Mouse (Mus musculus) granulocyte monocyte progenitor cell, adult 5-6 weeks (primary cell): ENCODE results near the gene Camta1. TPM values are rescaled to one million over a fixed set of nuclear protein-coding genes. Genes with fewer than 3 reads are reported as not detected.
A peak's percentile ranks its signal among the peaks of the same experiment; 100 is the strongest.

Source experiments
- ATAC-seq: replicated peaks from 2 replicates; pipeline ENCODE4 v1.8.0; 2016; ENCODE audit warnings: mild to moderate bottlenecking, moderate TSS enrichment, inconsistent platforms; ENCODE audit not compliant: poor library complexity, severe bottlenecking
- total RNA-seq, 2 experiments: library from RNA; stranded (forward) in 1 of 2; stranded (reverse) in 1 of 2; fragments of 200-712, 200-1000 nt in 1 of 2; fragments of >200 nt in 1 of 2; fragmentation: Nextera tagmentation in 1 of 2; gene quantifications; 2 replicates each; pipeline ENCODE4 v1.2.3; 2014 to 2017

Camta1 gene
- total RNA-seq, 2 experiments from 2014 or later = 31.9 to 35.5 TPM

DNA sequence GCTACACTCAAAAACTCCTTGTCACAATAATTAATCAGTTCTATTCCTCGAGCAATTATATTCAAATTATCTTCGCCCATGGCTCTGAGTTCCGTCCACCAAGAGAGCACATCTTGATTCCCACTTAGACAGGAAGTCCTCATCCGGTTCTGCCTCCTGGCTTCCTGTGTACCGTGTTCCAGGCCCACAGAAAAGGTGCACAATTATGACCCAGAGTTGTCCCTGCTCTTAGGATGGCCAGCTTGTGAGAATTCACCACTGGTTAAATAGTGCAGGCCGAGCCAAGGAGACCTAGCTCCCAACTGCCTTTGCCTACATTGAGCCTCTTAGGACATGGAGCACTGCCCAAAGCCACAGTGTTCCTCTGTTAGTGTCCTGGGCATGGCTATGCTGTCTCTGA lies 229.4 kb downstream of the Camta1 start:
- ATAC-seq = no peak

DNA sequence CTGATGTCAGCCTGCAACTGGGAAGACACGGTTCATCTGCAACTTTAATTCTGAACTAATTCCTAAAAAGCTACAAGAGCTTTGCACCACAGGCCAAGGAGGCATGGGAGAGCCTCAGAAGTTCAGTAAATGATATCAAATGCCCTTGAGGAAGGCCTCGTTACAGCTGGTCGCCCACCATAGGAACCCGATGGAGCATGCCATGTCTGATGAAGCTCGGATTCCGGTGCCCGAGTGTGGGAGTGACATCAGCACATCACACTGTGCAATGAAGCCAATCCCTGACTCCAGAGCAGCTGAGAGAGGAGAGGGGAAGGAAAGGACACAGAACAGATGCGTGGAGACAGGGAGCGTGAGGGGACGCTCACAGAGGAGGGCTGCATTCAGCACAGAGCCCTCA lies 231.0 kb downstream of the Camta1 start:
- no peak for ATAC-seq

DNA sequence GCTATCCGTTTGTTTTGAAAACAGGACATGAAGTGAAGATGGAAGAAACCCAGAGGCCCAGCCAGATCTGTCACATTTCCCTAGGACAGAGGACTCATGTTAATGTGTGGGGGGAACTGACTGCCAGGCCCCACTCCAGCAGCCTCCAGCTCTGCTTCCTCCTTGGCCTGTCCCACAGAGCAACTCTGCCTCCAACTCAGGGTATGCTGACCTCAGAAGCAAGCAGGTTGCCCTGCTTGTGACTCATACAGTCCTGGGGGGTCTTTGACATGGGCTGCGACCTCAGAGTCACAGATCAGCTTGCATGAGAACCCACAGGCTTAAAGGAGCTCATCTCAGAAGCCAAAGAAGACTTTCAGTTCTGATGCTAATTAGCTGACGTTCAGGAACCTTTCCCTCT lies 231.4 kb downstream of the Camta1 start:
- no peak for ATAC-seq

DNA sequence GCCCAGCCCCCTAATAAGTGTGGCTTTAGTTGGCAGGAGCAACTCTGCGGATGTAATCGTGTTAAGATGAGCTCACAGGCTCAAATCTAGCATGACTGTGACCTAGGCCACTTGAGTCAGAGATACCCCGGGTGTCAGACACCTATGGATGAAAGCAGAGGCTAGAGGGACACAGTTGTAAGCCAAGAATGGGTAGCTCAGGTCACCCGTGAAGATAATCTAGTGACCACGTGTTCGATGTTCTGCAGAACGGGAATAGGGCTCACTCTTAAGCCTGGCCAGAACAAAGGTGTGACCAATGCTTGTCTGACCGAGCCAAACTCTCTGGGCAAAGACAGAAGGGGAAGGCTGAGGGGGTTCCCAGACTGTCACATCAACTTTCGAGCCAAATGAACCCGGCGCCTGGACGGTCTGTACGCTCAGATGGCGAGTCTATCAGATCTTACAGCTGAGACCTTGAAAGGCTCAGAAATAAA lies 242.1 kb downstream of the Camta1 start:
- no peak for ATAC-seq

DNA sequence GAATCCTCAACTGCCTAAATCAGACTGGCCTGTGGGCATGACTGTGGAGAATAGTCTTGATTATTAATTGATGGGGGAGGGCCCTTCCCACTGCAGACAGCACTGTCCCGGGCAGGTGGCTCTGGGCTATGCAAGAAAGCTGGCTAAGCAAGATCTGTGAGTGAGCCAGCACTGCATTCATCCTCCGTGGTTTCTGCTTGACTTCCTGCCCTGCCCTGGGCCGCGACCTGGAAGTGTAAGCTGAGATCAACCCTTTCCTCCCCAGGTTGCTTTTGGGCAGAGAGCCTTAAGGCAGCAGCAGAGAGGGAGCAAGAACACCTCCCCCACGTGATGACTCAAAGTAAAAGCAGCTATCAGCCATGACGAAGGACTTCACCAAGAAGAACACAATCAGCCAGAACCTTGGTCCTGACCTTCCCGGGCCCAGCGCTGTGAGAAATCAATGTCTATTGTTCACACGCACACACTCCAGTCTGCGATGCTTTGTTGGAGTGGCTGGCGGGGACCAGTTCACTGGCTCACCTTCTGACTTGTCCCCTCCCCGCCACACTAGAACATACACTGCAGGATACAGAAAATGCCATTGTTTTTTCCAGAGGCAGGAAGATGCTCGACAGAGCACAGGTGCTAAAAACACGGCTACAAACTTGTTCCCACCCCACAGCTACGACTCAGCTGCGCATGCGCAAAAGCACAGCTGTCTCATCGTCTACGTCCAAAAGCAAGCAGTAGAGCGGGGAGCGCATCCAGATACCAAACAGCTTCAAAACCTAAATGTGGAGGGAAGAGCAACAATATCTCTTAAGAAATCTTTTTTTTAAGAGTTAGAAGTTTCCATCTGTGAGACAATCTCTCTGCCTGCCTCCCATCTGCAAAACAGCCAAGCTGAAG lies 243.0 kb downstream of the Camta1 start:
- no peak for ATAC-seq

DNA sequence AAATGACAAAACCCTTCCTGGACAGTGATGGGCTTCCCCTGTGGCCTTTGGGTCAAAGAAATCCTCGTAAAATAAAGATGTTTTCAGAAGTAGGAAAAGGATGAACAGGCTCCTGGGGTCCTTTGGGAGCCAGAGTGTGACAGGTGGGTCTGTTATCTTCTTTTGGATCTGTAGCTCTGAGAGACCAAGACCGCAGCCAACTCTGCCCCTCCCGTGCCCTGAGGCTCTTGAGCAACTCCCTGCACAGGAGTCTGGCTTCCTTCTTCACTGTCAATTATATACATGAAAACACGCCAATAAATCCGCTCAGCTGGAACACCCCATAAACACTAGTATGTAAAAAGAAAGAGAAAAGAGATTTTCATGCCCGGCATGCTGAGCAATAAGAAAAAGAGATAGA lies 250.1 kb downstream of the Camta1 start:
- ATAC-seq = no peak

DNA sequence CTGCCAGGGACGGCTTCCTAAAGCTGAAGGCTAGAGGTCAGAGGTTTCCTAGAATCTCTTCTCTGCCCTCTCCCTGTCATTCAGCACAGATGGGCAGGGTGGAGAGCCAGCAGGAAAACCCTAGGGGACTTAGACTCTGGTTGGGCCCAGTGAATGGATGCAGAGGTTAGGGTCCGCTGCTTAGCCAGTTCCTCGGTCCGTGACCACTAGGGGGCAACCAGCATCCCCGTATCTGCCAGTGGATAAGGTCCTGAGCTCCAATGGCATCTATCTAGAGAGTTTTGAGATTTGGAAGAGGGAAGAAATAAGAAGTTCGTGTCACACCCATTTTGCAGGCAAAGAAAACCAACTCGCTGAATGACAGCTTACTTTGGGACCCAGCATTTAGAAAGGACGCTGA lies 251.4 kb downstream of the Camta1 start:
- ATAC-seq = peak; percentile 66; the same call in 1 of the 2 replicates

DNA sequence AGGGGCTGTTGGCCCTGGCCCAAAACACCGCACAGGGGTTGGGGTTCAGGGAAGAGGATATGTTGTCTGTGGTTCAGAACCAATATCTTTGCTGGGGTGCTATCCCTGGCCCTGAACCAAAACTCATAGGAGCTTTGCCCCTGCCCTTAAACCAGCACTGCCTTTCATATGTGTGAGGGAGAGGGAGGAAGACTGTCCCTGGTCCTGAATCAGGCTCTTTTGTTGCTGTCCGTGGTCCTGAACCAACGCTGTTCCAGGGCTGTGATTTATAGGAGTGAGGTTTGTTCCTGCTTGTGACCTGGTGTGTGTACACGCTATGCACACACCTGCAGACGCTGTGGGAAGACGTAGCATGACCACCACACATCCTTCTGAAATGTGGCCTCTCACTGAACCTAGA lies 256.8 kb downstream of the Camta1 start:
- peak; percentile 54 for ATAC-seq

DNA sequence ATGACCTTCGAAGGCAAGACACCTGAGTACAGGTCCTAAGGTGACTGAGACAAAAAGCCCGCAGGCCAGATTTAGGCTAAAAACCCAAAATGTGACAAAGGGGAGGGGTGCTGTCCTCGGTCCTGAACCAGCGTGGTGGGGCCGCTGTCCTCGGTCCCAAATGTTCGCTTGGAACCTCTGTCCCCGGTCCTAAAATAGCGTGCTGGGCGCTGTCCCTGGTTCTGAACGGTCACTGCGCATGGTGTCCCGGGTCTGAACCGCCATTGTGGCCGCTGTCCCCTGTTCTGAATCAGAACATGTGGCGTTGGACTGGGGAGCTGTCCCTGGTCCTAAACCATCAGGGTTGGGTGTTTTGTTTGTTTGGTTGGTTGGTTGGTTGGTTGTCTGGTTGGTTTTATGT lies 257.2 kb downstream of the Camta1 start:
- ATAC-seq = peak; percentile 97

DNA sequence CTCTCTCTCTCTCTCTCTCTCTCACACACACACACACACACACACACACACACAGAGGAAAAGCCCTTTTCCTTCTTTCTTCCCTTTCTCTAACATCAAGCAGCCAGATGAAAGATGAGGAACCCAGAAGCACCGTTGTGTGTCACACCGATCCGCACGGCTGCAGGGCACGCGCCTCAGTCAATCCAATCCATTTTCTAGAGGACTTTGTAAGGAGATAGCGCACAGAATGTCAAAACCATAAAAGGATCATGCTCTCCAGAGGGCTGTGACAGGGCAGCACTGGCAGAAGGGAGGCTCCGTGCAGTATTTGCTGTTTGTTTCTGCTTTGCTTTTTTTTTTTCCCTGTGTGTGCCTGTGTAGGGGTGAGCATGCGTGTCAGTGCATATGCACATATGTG lies 258.1 kb downstream of the Camta1 start:
- no peak for ATAC-seq

DNA sequence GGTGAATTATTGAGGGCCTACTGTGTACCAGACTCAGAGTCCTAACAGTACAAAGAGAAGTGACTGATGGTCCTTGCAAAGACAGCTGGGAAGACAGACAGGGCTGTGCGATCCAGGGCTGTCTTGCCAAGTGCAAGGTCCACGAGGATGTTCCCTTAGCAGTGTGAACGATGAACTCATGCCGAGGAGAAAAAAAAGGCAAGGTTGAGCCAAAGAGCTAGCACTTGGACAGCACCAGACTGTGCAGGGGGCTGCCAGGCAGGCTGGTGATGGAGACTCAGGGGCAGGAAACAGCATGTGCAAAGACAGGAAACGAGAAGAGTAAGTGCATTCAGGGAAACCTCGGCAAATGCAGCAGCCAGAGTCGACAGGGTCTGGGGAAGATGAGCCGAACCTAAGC lies 266.6 kb downstream of the Camta1 start:
- no peak for ATAC-seq

DNA sequence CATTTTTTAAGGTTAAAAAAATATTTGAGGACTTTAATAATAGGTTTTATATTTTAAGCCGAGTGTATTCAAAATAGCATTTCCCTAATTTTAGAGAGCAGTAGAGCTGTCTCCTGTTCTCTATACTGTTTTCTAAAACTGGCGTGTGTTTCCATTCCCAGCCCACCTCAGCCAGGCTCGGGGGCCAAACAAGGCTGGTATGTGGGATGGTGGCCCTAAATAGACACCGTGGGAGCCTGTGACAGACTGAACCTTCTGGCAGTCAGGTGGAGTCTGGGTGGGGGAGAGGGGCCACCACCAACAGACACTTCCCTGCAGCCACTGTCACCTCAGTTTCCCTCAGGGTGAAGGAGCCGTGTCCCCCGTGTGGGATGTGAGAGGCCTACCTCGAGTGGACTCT lies 268.6 kb downstream of the Camta1 start:
- ATAC-seq = no peak

DNA sequence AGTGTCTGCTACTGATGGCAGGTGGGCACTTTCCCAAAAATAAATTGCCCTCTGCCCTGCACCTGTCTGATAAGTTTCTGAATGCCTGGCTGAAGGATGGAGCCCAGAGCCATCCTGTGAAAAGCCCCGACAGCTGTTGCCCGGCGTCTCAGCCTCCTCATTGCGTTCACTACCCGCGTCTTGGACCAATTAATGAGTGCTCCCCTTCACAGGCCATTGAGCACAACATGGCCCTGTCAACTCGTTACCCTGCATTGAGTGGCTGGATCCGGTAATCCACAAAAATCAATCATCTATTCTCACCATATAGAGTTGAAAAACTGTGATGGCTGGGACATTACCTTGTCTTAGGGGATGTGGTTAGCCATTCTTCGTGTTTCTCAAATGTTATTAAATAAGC lies 275.6 kb downstream of the Camta1 start:
- no peak for ATAC-seq

DNA sequence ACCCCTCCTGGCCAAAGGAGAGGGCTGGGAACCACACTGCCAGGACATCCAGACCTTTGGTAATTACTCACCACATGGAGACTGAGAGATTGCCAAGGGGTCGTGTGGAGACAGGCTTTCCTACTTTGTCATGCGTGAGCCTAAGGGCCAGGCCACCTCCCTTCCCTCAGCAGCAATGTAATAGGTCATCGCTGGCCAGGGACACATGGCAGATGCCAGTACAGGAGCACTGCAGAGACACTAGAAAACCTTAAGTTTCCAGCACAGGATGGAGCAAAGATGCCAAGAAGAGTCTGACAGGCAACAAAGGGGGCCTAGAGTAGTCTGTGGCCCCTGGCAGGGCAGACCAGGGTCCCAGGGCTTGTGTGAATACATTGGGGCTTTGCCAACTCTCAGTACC lies 283.7 kb downstream of the Camta1 start:
- ATAC-seq = no peak

DNA sequence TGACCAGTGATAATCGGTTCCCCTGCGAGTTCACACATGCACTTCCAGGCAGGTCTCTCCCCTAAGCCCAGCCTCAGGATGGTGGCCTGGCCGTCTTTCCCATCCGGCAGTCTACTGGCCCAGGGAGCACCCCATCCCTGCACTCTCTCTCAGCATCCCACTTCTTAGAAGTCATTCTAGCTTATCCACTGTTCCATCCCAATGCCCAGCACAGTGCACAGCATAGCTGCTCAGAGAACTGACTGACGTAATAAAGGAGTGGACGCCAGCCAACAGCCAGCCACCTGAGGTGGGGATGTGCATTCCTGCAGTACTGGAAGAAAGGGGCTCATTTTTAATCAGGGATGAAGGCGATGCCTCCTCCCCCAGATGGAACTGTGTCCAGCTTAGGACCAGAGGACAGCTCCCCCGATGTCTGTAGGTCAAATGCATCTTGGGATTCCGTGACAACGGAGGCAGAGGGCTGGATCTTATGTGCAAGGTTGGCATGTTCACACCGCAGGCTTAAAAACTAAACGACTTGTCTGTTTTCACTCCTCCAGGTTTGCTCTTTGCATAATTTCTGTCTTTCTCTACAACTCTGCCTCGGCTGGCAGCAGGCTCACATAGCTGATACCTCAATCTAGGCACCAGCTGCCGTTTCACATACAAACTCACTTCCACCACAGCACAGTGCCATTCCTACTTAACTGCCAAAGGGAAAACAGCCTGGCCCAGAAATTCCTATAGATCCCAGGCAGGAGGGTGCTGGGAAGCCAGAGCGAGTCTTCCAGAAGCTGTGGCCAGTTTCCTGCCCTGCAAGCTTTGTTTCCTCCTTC lies 285.2 kb downstream of the Camta1 start:
- ATAC-seq = no peak

DNA sequence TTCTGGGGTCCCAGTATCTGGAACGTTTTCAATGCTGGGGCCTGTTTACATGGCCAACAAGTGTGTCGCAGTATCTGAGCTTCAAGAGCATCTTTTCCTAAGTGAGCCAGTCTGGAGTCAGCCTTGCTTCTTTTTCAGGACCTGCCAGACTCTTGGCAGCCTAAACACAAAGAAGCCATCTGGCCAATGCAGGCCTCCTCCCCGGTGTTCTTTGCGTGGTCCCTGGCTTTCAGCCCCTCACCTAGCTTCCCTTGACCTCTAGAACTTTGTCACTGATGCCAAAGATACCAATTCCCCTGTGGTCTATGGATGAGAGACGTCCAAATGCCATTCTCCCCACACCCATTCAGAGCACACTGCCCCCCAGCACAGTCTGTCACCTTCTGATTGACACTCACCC lies 289.0 kb downstream of the Camta1 start:
- ATAC-seq = no peak

DNA sequence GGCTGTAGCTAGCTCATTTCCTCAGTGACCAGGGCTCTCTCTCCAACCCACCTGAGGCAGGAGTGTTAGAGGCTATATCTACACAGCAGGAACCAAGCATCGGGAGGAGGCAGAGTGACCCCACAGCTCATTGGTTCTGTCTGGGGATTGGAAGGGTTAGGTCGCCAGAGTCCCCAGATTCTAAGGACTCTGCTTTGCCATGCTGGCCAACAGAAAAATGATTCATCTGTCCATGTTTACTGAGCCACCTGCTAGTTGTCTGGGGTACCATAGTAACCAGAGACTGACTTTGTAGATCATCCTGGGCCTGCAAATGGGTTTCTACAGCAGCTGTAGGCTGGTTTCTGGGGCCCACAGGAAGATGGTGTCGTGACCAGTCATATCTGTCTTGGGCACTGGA lies 292.1 kb downstream of the Camta1 start:
- ATAC-seq = no peak

DNA sequence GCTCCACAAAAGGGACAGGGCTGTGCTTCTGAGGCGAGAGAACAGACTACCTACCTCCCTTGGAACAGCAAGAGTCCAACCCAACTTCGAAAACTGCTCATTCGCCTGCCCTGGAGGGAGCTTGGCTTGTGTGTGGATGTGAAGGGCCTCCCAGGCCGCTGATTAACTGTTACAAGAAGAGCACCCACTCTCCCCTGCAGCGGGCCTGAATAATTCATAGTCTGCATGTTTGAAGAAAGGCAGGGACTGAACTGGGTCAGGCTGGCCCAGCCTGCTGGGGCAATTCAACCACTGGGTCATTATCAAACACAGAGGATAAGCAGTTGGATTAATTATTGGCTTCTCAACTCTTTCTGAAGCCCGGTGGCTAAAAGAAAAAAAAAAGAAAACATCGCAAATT lies 292.8 kb downstream of the Camta1 start:
- ATAC-seq = no peak

DNA sequence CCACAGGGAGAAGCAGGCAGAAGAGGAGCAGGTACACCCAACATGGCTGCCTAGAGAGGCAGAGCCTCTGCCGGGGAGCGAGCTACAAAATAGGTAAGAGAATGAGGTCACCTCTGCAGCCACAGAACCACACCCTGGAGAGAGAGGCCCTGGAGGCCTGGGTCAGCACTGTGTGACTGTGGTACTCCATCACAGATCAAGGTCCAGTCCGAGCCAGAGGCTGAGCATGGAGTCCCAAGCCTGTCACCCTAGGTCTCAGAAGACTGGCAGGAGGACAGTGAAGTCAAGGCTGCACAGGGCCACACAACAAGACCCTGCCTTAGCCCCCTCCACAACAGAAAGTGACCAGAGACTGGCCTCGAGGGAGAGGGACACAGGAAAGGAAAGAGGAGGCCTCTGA lies 294.6 kb downstream of the Camta1 start:
- ATAC-seq = no peak

DNA sequence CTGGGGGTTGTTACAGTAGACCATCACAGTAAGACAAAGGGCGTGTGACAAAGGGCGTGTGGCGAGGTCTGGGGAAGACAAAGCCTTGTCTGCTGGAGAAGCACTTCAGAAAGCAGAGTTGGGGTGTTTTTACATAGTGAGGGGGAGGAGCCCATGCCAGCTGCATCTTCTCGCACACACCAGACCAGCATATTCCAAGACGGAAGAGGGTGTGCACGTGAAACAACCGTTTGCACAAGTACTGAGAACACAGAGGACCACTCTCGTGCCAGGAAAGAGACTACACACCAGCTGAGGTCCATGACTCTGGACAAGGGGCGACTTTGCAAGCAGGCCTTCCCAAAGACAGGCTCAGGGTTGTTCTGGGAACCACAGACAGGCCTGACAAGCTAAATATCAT lies 306.2 kb downstream of the Camta1 start:
- ATAC-seq = no peak

DNA sequence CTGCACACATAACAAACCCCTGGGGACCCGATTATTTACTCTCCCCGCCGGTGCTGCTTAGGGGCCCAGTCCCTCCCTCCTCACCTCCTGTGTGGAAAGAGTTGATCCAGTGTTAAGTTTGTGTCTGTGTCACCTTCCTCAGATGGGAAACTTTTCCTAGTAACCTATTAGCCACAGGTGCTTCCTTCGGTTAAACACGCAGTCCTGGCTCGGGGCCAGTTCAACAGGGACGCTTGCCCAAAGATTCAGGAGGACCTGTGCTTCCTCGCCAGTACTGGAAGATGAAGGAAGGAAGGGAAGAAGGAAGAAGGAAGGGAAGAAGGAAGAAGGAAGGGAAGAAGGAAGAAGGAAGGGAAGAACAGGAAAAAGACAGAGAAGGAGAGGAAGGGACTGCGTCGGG lies 312.2 kb downstream of the Camta1 start:
- no peak for ATAC-seq

DNA sequence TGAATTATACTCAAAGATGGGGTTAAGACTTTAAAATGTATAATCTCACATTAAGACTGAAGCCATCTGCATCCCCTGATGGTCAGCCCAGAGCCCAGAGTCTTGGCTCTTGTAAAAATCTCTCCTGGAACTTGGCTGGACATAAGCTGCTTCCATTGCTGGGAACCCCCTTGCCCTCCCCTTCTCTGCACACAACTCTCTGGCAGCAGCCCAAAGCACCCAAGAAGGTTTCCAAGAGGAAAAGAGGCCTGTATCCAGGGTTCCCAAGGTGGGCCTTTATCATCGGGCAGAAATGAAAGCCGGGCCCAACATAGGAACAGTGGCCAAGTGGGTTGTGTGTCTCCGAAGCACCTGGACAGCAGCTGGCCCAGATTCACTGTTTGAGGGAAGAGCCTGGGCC lies 316.2 kb downstream of the Camta1 start:
- no peak for ATAC-seq
